Mouse (Mus musculus) limb, embryonic 14.5 days (tissue): ENCODE data around the gene Aldh1b1. TPM values are rescaled to one million over a fixed set of nuclear protein-coding genes. Genes with fewer than 3 reads are reported as not detected.

ENCODE experiments used
- ATAC-seq: fragments of 200-750 bp; cut with Nextera tagmentation; 2 replicates; pipeline ENCODE4 v1.8.0; 2017; ENCODE audit warnings: low read depth, moderate number of reproducible peaks, moderate TSS enrichment; ENCODE audit not compliant: low FRiP score
- DNase-seq: peaks from one replicate; pipeline ENCODE4 v3.0.0-alpha.2; 2015; ENCODE audit warnings: low spot score
- H3K27ac ChIP-seq: fragments of 300-500 bp; sonication (generic); replicated peaks from 2 replicates; pipeline ENCODE4 v1.5.1; 2014; ENCODE audit warnings: low read depth, mild to moderate bottlenecking, low read length, moderate library complexity, mixed read lengths
- H3K27me3 ChIP-seq: fragments of 300-500 bp; sonication (generic); 2 replicates; pipeline ENCODE4 v1.6.1; 2014; ENCODE audit warnings: low read length, mixed read lengths; ENCODE audit not compliant: control insufficient read depth, insufficient read depth
- H3K36me3 ChIP-seq: fragments of 300-500 bp; sonication (generic); 2 replicates; pipeline ENCODE4 v1.6.1; 2014; ENCODE audit warnings: mild to moderate bottlenecking, low read length, moderate library complexity, mixed read lengths; ENCODE audit not compliant: control insufficient read depth, insufficient read depth
- H3K4me1 ChIP-seq: fragments of 300-500 bp; sonication (generic); 2 replicates; pipeline ENCODE4 v1.6.1; 2014; ENCODE audit warnings: antibody characterized with exemption, low read length, mixed read lengths; ENCODE audit not compliant: control insufficient read depth, insufficient read depth
- H3K4me2 ChIP-seq: fragments of 300-500 bp; sonication (generic); replicated peaks from 2 replicates; pipeline ENCODE4 v1.6.1; 2014; ENCODE audit warnings: low read depth, mild to moderate bottlenecking, low read length, moderate library complexity; ENCODE audit not compliant: severe bottlenecking
- H3K4me3 ChIP-seq: fragments of 300-500 bp; sonication (generic); replicated peaks from 2 replicates; pipeline ENCODE4 v1.5.1; 2014; ENCODE audit warnings: low read length
- H3K9ac ChIP-seq: fragments of 300-500 bp; sonication (generic); 2 replicates; pipeline ENCODE4 v1.6.1; 2014; ENCODE audit warnings: mild to moderate bottlenecking, low read depth, low read length, moderate library complexity; ENCODE audit not compliant: severe bottlenecking
- H3K9me3 ChIP-seq: fragments of 300-500 bp; sonication (generic); 2 replicates; pipeline ENCODE4 v1.6.1; 2016; ENCODE audit warnings: low read length; ENCODE audit not compliant: control insufficient read depth
- POLR2A ChIP-seq: fragments of 200-500 bp; IDR thresholded peaks from 2 replicates; pipeline ENCODE4 v1.8.0; 2012; ENCODE audit warnings: inconsistent platforms, mild to moderate bottlenecking, moderate library complexity, borderline replicate concordance; ENCODE audit not compliant: insufficient read depth, insufficient read length; ENCODE audit errors: extremely low read depth
- WGBS: fragments of 180-500 bp; shearing (Covaris S2); extraction: QIAGEN DNeasy Blood & Tissue Kit; methylation state at CpG from one replicate; pipeline ENCODE4 v1.1.7; 2014; 5-methylcytosine and 5-hydroxymethylcytosine counted together
- polyA plus RNA-seq, 2 experiments: library from polyadenylated mRNA; depleted of rRNA in 1 of 2; stranded (reverse) in 1 of 2; unstranded in 1 of 2; fragments of >200 nt; fragmentation: Nextera tagmentation in 1 of 2; extraction: Ambion mirVana in 1 of 2; gene quantifications; 2 replicates each; pipeline versions ENCODE4 v1.2.1 to v1.2.3; 2012 to 2014

Aldh1b1 gene
- polyA plus RNA-seq, 2 experiments: 1.0 to 1.3 TPM

- H3K27ac ChIP-seq: no peak overlapping the region
- H3K9me3 ChIP-seq: no peaks in the 10 kb centered on the region
- ATAC-seq (no peak), DNase-seq (no peak)
- H3K4me1 ChIP-seq: no peaks in the 10 kb centered on the region
- H3K4me2 ChIP-seq: no peak overlapping the region
- no peak overlapping the region for H3K4me3 ChIP-seq
- TF ChIP-seq POLR2A: no peak
- 96% methylated on average over 14 of the region's 14 CpGs for WGBS
- H3K36me3 ChIP-seq: no peaks in the 10 kb centered on the region
- no peak overlapping the region for H3K9ac ChIP-seq
- H3K27me3 ChIP-seq: 0 out of 2 replicates have a peak, but pooled peaks cover 3% of the 10 kb centered on the region
Measured at GRCm38 (mm10) chr4:45802900-45803299, 4.1 kb downstream of the Aldh1b1 start.

GRCm38 (mm10) chr4:45808034-45808433 lies 9.2 kb downstream of the Aldh1b1 start:
- 30% methylated on average over 7 of the region's 7 CpGs for WGBS
- DNase-seq (no peak), ATAC-seq (no peak)
- Histone ChIP-seq H3K27ac (no peak overlapping the region), H3K9ac (no peak overlapping the region), H3K27me3 (no peaks in the 10 kb centered on the region), H3K4me3 (no peak overlapping the region), H3K4me1 (no peaks in the 10 kb centered on the region), H3K36me3 (no peaks in the 10 kb centered on the region), H3K4me2 (no peak overlapping the region), H3K9me3 (no peaks in the 10 kb centered on the region)
- TF ChIP-seq POLR2A: no peak

GRCm38 (mm10) chr4:45811250-45811649 lies 12.4 kb downstream of the Aldh1b1 start:
- Histone ChIP-seq H3K27me3 (no peaks in the 10 kb centered on the region), H3K36me3 (no peaks in the 10 kb centered on the region), H3K4me2 (no peak overlapping the region), H3K9ac (no peak overlapping the region), H3K4me3 (no peak overlapping the region), H3K27ac (no peak overlapping the region), H3K9me3 (no peaks in the 10 kb centered on the region), H3K4me1 (no peaks in the 10 kb centered on the region)
- WGBS: 29% methylated on average over 8 of the region's 8 CpGs
- no peak for DNase-seq
- no peak for ATAC-seq
- no peak for TF ChIP-seq POLR2A

- H3K27ac ChIP-seq: no peak overlapping the region
- no peak overlapping the region for H3K4me2 ChIP-seq
- H3K4me1 ChIP-seq: peaks cover 16% of the 10 kb centered on the region
- TF ChIP-seq POLR2A: no peak
- H3K27me3 ChIP-seq: no peaks in the 10 kb centered on the region
- no peak overlapping the region for H3K9ac ChIP-seq
- H3K4me3 ChIP-seq: no peak overlapping the region
- no peaks in the 10 kb centered on the region for H3K36me3 ChIP-seq
- 53% methylated on average over 7 of the region's 7 CpGs for WGBS
- no peaks in the 10 kb centered on the region for H3K9me3 ChIP-seq
- DNase-seq: no peak
- ATAC-seq: no peak
Measured at GRCm38 (mm10) chr4:45815542-45815941, 16.7 kb downstream of the Aldh1b1 start.

- DNase-seq (no peak), ATAC-seq (no peak)
- Histone ChIP-seq H3K4me1 (peaks cover 16% of the 10 kb centered on the region), H3K9me3 (no peaks in the 10 kb centered on the region), H3K36me3 (no peaks in the 10 kb centered on the region), H3K27me3 (peaks cover 12% of the 10 kb centered on the region), H3K4me3 (no peak overlapping the region; the same call in 1 of the 2 replicates), H3K4me2 (peak overlapping the region; percentile 57), H3K27ac (no peak overlapping the region), H3K9ac (peak overlapping the region; percentile 28; the same call in 1 of the 2 replicates)
- WGBS: 21% methylated on average over 3 of the region's 4 CpGs
- TF ChIP-seq POLR2A: no peak
Measured at GRCm38 (mm10) chr4:45818814-45819207, 20.0 kb downstream of the Aldh1b1 start.
